In genomic region chr9:40731591-40732048, GRCm38 (mm10) we compare ENCODE assay signal across 8 mouse cellular contexts. TPM values are rescaled to one million over a fixed set of nuclear protein-coding genes. Genes with fewer than 3 reads are reported as not detected.
A peak's percentile ranks its signal among the peaks of the same experiment; 100 is the strongest.
DNase-seq lines count a peak whose midpoint lies in the region; ATAC-seq lines count a peak whose summit lies in the region.

No protein-coding gene starts in this region.

- ATAC-seq in lung, embryonic 15.5 days (ENCODE audit: borderline replicate concordance, extremely low read depth, low FRiP score, low TSS enrichment): peak; percentile 24; the same call in 1 of the 2 replicates
- ATAC-seq in embryonic facial prominence, embryonic 12.5 days (ENCODE audit: insufficient number of reproducible peaks, insufficient read depth, low FRiP score, low TSS enrichment): no peak
- ATAC-seq in stomach, embryonic 14.5 days (ENCODE audit: insufficient number of reproducible peaks, insufficient read depth, low FRiP score, low read depth): no peak

- H3K9ac ChIP-seq in lung, embryonic 15.5 days: peak overlapping the region; percentile 33; the same call in 1 of the 2 replicates
- H3K9ac ChIP-seq in embryonic facial prominence, embryonic 12.5 days: no peak overlapping the region
- peak overlapping the region; percentile 22; the same call in 1 of the 2 replicates for H3K9ac ChIP-seq in stomach, embryonic 14.5 days (replicated peaks; ENCODE audit: low read depth, low read length)

- H3K27me3 ChIP-seq in lung, embryonic 15.5 days: no peaks in the 10 kb centered on the region
- H3K27me3 ChIP-seq in embryonic facial prominence, embryonic 12.5 days: no peaks in the 10 kb centered on the region
- no peaks in the 10 kb centered on the region for H3K27me3 ChIP-seq in limb, embryonic 10.5 days (ENCODE audit: low read depth, poor library complexity, severe bottlenecking)
- H3K27me3 ChIP-seq in stomach, embryonic 14.5 days (ENCODE audit: control insufficient read depth, insufficient read depth, low read length): no peaks in the 10 kb centered on the region

- intact Hi-C loops in gastrocnemius, postnatal 36 days (cut with DNase I): no loop called here

- H3K4me3 ChIP-seq in lung, embryonic 15.5 days: peak overlapping the region; percentile 41
- peak overlapping the region; percentile 30 for H3K4me3 ChIP-seq in embryonic facial prominence, embryonic 12.5 days
- peak overlapping the region; percentile 55 for H3K4me3 ChIP-seq in limb, embryonic 10.5 days
- peak overlapping the region; percentile 33 for H3K4me3 ChIP-seq in stomach, embryonic 14.5 days (ENCODE audit: low read depth, low read length)

- peak overlapping the region; percentile 96 for H3K27ac ChIP-seq in lung, embryonic 15.5 days
- peak overlapping the region; percentile 97 for H3K27ac ChIP-seq in embryonic facial prominence, embryonic 12.5 days
- peak overlapping the region; percentile 95 for H3K27ac ChIP-seq in limb, embryonic 10.5 days
- H3K27ac ChIP-seq in stomach, embryonic 14.5 days (ENCODE audit: low read length): peak overlapping the region; percentile 93

- H3K9me3 ChIP-seq in lung, embryonic 15.5 days: no peaks in the 10 kb centered on the region
- H3K9me3 ChIP-seq in embryonic facial prominence, embryonic 12.5 days: no peaks in the 10 kb centered on the region
- no peaks in the 10 kb centered on the region for H3K9me3 ChIP-seq in limb, embryonic 10.5 days (replicated peaks)
- H3K9me3 ChIP-seq in stomach, embryonic 14.5 days (ENCODE audit: control insufficient read depth, low read depth, low read length): no peaks in the 10 kb centered on the region

- peak overlapping the region; percentile 72 for H3K4me2 ChIP-seq in lung, embryonic 15.5 days
- peak overlapping the region; percentile 53 for H3K4me2 ChIP-seq in embryonic facial prominence, embryonic 12.5 days (replicated peaks)
- H3K4me2 ChIP-seq in stomach, embryonic 14.5 days (replicated peaks; ENCODE audit: low read depth, low read length): peak overlapping the region; percentile 70

- no peaks in the 10 kb centered on the region for H3K36me3 ChIP-seq in lung, embryonic 15.5 days
- H3K36me3 ChIP-seq in embryonic facial prominence, embryonic 12.5 days: no peaks in the 10 kb centered on the region
- H3K36me3 ChIP-seq in limb, embryonic 10.5 days: peaks cover 5% of the 10 kb centered on the region; the same call in 1 of the 2 replicates
- no peaks in the 10 kb centered on the region for H3K36me3 ChIP-seq in stomach, embryonic 14.5 days (ENCODE audit: control insufficient read depth, insufficient read depth, low read length)

- WGBS in lung, embryonic 15.5 days: 11% methylated on average over 7 of the region's 7 CpGs
- WGBS in embryonic facial prominence, embryonic 12.5 days: 2% methylated on average over 7 of the region's 7 CpGs
- WGBS in limb, embryonic 10.5 days: 7% methylated on average over 7 of the region's 7 CpGs
- 10% methylated on average over 7 of the region's 7 CpGs for WGBS in stomach, embryonic 14.5 days

- peaks cover 19% of the 10 kb centered on the region for H3K4me1 ChIP-seq in lung, embryonic 15.5 days
- peaks cover 18% of the 10 kb centered on the region; the same call in 1 of the 2 replicates for H3K4me1 ChIP-seq in embryonic facial prominence, embryonic 12.5 days
- H3K4me1 ChIP-seq in limb, embryonic 10.5 days: peaks cover 35% of the 10 kb centered on the region
- no peaks in the 10 kb centered on the region for H3K4me1 ChIP-seq in stomach, embryonic 14.5 days (ENCODE audit: control insufficient read depth, insufficient read depth, low read length)

- no peak for DNase-seq in lung, postnatal 36 days
- DNase-seq in limb, embryonic 10.5 days (ENCODE audit: low spot score): peak; percentile 48
- DNase-seq in spleen, adult 18-20 months: no peak
- no peak for DNase-seq in gastrocnemius, postnatal 36 days
- DNase-seq in layer of hippocampus, postnatal 25 days (ENCODE audit: extremely low spot score in 1 of 2, low spot score in 1 of 2): no peak

RNA-seq across cellular contexts. Expression of gene Clmp, which starts 45.9 kb away (rescaled TPM):
- polyA plus RNA-seq in lung, embryonic 15.5 days (2015; fragmentation: Nextera tagmentation; extraction: Ambion mirVana): 11.7 and 12.6 TPM in 2 replicates
- 75.9 and 81.8 TPM in 2 replicates for polyA plus RNA-seq in embryonic facial prominence, embryonic 12.5 days (2016; fragmentation: Nextera tagmentation; extraction: Ambion mirVana)
- polyA plus RNA-seq in limb, embryonic 10.5 days (2016; fragmentation: Nextera tagmentation; extraction: Ambion mirVana): 47.0 and 53.5 TPM in 2 replicates
- 40.9 and 42.9 TPM in 2 replicates for polyA plus RNA-seq in stomach, embryonic 14.5 days (2014; fragmentation: Nextera tagmentation; extraction: Ambion mirVana)
- 1 to 10 TPM; 3.1 to 6.1 TPM for total RNA-seq in gastrocnemius, postnatal 36 days (2021)
- 10 to 100 TPM; 27.2 to 30.0 TPM for total RNA-seq in layer of hippocampus, postnatal 25 days (2021)
